Mouse (Mus musculus): ENCODE results near the gene Fndc3a.

Fndc3a gene

GRCm38 (mm10) chr14:72532028-72532917, 177.5 kb downstream of the Fndc3a start:
- DNase-seq: peak; percentile 21

GRCm38 (mm10) chr14:72527126-72527525, 182.7 kb downstream of the Fndc3a start:
- DNase-seq: no peak

DNA sequence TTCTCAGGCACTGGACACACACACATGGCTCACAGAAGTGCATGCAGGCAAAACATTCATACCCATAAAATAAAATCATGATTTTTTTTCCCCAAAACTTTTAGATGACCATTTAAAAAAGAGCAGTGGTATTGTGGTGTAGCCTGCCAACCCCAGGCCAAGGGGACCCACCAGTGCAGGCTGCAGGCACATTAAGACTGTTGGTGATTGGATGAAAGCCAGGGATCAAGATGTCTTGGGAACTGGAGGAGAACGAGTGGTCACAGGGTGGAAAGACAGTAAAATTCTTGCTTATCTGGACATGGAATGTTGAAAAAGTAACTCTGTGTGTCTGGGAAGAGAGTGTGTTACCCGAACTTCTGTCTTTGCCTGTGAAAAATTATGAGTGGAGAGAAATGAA, 190.2 kb downstream of the Fndc3a start:
- DNase-seq: no peak

DNA sequence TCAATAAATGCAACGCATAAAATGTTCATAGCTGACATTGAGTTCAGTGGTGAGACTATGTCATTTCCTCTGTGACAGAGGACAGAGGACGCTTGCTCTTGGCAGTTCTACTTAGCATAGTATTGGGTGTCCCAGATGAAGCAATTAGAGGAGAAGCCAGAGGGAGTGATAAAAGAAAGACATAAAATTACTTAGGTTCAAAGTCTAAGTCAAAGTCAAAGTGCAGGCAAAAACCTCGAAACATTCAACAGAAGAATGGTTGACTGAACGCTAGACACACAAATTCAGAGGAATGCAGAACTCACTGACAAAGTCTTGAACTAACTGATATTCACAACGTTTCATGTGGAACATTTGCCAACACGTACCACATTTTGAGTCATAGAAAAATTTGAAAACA, 191.0 kb downstream of the Fndc3a start:
- no peak for DNase-seq

GRCm38 (mm10) chr14:72516376-72516775, 193.4 kb downstream of the Fndc3a start:
- peak; percentile 61 for DNase-seq

DNA sequence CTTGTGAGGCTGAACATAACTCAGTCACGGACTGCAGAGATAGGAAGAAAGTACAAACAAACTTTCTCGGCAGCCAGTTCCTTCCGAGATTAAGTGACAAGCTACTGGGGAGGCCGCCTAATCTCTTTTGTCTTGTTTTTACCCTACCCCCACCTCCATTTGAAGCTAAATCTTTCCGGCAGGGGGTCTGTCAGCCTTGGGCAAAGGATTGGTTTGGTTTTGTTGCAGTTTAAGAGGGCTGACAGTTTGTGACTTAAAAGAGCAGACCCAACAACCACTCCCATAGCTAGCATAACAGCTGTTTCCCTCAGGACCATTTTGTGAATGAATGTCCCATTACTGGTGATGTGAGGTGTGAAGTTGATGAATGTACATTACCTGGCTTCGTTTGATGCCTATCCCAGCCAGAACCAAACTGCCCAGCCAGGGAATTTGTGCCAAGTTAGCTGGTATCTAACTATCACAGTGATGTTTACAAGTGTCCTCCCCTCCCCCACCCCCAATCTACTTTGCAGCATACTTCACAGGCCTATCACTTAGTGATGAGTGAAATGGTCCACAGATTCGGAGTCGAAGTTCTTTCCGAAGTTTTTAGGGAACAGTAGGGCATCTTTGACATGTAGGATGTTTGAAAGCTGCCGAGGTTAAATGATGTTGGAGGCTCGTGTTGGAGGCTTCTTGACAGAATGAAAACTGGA, 202.9 kb downstream of the Fndc3a start:
- DNase-seq: no peak

DNA sequence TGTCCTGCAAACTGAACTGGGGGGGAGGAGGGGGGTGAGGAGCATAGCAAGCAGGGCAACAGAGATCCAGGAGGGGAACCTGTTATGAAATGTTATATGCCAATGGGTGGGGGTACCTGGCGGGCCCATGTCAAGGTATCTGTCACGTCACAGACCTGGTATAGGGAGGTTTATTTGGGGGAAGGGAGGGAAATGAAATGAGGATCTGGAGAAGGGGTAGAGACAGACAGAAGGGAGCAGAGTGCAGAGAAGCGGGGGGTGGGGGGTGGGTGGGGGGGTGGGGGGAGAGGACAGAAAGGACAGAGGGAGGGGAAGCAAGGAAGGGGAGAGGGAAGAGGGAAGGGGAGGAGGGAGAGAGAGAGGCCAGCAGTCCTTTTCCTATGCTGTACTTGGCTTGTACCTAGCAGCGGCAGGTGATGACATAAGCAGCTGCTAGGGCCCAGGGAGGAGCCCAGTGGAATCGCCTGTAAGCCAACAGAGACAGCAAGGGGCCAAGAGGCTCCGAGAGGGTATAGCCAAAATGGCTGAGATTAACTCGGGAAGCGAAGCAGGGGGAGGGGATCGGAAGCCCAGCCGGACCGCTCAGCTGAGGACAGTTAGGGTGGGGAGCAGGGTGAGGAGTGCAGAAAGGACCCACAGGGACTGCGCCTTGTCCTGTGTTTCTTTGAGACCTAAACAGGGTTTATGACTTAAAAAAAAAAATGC, 203.6 kb downstream of the Fndc3a start:
- DNase-seq: no peak

GRCm38 (mm10) chr14:72504985-72505384, 204.8 kb downstream of the Fndc3a start:
- DNase-seq: no peak

DNA sequence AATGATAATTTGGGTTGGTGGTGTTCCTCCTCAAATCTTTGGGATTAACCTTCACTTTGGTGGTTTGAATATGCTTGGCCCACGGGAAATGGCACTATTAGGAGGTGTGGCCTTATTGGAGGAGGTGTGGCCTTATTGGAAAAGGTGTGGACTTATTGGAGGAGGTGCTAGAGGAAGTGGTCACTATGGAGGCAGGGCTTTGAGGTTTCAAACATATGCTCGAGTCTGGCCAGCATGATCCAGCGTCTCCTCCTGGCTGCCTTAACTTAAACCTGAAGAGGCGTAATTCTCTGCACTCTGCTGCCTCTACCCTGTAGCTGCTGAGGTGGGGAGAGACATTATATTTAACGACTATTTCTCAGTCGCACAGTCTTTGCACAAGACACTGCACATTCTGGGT, 206.6 kb downstream of the Fndc3a start:
- DNase-seq: no peak

DNA sequence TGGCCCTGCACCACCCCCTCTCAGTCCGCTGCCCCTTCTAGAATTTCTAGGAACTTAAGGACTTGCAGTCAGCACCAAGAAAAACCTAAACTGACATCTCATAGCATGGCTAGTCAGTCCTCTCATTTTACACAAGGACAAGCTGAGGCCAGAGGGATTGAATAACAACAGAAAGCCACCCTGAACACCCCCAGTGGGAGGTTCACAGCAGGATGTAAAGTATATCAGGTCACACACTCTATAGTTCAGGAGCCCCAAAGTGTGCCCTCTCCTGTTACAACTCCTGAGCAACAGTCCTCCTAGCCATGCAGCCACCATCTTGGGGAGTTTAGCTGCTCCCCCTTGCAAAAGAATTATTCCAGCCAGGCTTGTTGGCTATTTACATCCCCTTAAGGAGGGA, 216.0 kb downstream of the Fndc3a start:
- no peak for DNase-seq

DNA sequence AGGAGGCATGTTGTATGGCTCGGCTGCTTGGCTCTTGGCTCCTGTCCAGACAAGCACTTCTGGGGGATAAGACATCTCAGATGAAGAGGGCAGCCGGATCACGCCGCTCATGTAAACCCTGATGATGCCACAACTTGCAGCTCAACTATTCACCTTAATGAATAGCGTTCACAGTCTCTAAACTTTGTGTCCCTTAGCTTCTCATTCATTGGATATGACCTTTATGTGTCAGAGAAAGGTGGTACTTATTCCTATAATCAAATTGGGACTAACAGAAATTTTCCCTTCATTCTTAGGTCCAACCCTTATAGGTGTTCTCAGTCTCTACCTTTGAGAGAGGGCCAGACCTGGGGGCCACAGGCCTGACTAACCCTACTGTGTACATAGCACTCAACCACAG, 218.1 kb downstream of the Fndc3a start, which contains the start of gene Gm9195:
Gene Gm9195, minus strand, starts transcription at position 101 of the 400 bp plus-strand sequence.
- DNase-seq: no peak

DNA sequence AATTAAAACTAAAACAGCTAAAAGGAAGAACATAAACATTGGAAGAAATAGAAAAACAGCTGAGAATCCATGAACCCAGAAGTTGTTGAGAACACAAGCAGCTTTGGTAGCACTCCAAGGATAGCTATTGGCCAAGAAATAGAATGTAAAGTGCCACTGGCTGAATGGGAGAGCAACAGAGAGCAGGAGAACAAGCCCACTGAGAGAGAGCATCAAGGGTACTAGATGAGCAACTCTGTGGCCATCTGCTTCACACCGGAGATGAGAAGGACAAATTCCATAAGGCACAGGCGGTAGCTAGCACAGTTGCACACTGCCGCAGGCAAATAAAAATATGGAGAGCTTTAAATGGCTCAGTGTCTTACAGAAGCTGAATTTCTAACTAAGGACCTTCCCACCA, 219.4 kb downstream of the Fndc3a start:
- DNase-seq: no peak

Measured in right cerebral cortex, postnatal 14 days (tissue).